Mouse (Mus musculus) ES-Bruce4 (cell line): ENCODE results near the gene Hoxa9.

Experiments used
- CTCF ChIP-seq: IDR thresholded peaks from one replicate; pipeline ENCODE4 v1.8.1; 2011; ENCODE audit warnings: low read depth, low read length
- EP300 ChIP-seq: IDR thresholded peaks from 2 replicates; pipeline ENCODE4 v1.6.1; 2011; ENCODE audit warnings: low read depth, low read length; ENCODE audit not compliant: insufficient read depth

DNA sequence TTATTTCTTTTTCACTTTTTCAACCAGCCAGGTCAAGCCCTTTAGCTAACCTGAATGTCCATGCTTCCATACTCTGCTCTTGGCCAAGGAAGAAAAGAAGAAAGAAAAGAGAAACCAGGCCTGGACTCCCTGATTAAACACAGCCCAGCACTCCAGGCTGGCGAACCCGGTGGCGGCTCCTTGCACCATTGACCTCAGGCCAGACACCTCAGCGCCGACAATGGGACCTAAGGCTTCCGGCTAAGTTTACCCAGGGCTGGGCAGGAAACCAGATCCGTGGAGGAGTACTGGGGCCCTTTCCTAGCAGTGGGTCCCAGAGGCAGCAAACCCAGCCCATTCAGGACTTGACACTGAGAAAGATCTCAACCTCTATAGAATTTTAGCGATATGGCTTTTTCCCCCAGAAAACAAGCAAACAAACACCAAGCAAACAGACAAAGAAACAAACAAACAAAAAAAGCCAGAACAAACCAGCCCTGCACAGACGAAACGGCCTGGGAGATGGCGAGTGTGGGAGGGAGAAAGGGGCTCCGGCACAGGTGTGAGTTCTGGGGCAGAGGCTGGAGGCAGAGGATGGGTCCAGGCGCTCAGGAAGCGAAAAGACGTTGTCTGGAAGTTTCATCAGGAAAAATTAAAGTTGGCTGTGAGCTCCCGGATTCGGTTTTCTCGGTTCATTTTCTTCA, 1.1 kb upstream of the Hoxa9 start:
- TF ChIP-seq CTCF (no peak), EP300 (no peak)
